Mouse (Mus musculus): ENCODE measurements around the gene Rbm48.

DNA sequence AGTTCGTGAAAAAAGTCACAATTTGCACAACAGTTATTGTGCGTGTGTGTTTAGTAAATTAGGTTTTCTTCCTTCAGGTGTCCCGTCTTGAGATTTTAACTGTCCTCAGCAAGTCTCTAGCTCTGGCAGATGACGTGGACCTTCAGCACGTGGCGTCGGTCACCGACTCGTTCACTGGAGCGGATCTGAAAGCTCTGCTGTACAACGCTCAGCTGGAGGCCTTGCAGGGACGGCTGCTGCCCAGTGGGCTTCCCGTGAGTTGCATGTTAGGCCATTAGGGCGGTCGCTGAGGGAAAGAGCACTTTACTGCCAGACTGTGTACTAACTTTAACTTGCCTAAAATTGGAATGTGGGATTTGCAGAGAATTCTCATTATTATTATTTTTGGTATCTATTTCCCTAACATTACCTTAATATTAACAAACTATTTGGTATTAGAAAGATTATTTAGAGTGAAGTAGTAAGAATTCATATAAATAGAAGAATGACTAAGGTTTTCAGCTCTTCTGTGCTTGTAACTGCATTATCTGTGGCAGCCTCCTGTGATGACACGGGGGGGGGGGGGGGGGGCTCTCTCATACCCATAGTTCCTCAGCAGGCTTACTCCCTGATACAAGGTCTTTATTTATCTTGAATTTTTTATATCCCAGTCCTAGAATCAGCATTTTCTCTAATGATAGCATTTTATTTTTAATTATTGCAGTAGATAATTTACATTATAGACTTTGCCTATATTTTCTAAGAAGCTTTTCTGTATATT lies 35.3 kb upstream of the Rbm48 start:
- TF ChIP-seq GATA1 (IDR thresholded peaks at IDR 0.05; ENCODE audit: borderline replicate concordance, low read length) (no peak), FLI1 (IDR thresholded peaks at IDR 0.05; ENCODE audit: low read length) (no peak)
